Mouse (Mus musculus): ENCODE results near the gene Kif1b.

DNA sequence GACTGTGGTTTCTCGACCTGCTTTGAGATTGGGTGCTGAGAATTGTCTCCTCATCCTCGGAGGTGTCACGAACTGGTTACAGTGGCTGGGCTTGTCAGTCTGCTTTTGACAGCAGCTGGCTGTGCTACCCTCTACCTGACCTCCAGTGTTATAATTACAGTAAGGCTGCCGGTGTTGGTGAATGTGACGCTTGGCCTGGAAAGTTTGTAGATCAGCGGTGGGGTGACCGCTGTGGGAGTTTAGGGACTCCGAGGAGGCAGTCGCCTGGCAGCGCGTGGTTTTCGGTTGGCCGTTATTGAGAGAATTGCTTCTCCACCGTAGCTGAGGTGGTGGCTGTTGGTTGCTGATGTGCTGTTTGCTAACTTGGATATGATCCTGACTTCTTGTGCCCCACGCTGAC is 70.5 kb downstream of the Kif1b start:
- no peak for TF ChIP-seq CTCF (IDR thresholded peaks at IDR 0.05; ENCODE audit: borderline replicate concordance, extremely low read depth, insufficient read depth, insufficient read length)
- TF ChIP-seq POLR2A (IDR thresholded peaks at IDR 0.05; ENCODE audit: borderline replicate concordance, extremely low read depth, insufficient read depth, insufficient read length, poor library complexity, severe bottlenecking), result no peak

All from brain, embryonic 14.5 days (tissue).